Comparison of ENCODE assay signal across 8 mouse cellular contexts in genomic region chr17:31512593-31512992, GRCm38 (mm10). TPM values are rescaled to one million over a fixed set of nuclear protein-coding genes. Genes with fewer than 3 reads are reported as not detected.
DNase-seq lines count a peak whose midpoint lies in the region; ATAC-seq and TF ChIP-seq lines count a peak whose summit lies in the region.

No protein-coding gene starts in this region.

- whole genome bisulfite sequencing in cerebellum, adult 2 months: 14% methylated on average over 6 of the region's 6 CpGs
- 23% methylated on average over 6 of the region's 6 CpGs for WGBS in forebrain, embryonic 13.5 days
- 15% methylated on average over 6 of the region's 6 CpGs for WGBS in liver, embryonic 15.5 days (ENCODE audit: insufficient replicate concordance)

- no peak for DNase-seq in cerebellum, adult 2 months
- no peak for DNase-seq in cerebellum, postnatal 14 days
- DNase-seq in 3T3-L1 (ENCODE audit: low read depth, low spot score): peak; percentile 33
- DNase-seq in adrenal gland, adult 8-10 months: no peak
- no peak for DNase-seq in urinary bladder, postnatal 25 days (ENCODE audit: low spot score)
- no peak for DNase-seq in spleen, postnatal 10 days (ENCODE audit: low spot score in 2 of 2)

- TF ChIP-seq POLR2A in cerebellum, adult 2 months (IDR thresholded peaks at IDR 0.05; ENCODE audit: borderline replicate concordance, insufficient read depth, low read length): no peak

- H3K27ac ChIP-seq in cerebellum, adult 2 months (ENCODE audit: insufficient read depth, low read length): peak overlapping the region; percentile 39; the same call in 1 of the 2 replicates
- H3K27ac ChIP-seq in forebrain, embryonic 13.5 days: peak overlapping the region; percentile 78
- peak overlapping the region; percentile 48; the same call in 1 of the 2 replicates for H3K27ac ChIP-seq in liver, embryonic 15.5 days (replicated peaks)

- H3K9me3 ChIP-seq in forebrain, embryonic 13.5 days (replicated peaks): no peaks in the 10 kb centered on the region
- H3K9me3 ChIP-seq in liver, embryonic 15.5 days (replicated peaks): no peaks in the 10 kb centered on the region

- no peaks in the 10 kb centered on the region for H3K4me1 ChIP-seq in cerebellum, adult 2 months (ENCODE audit: control insufficient read depth, insufficient read depth, low read length)
- H3K4me1 ChIP-seq in forebrain, embryonic 13.5 days: peaks cover 10% of the 10 kb centered on the region
- H3K4me1 ChIP-seq in liver, embryonic 15.5 days (replicated peaks): peaks cover 27% of the 10 kb centered on the region

- peaks cover 24% of the 10 kb centered on the region for H3K36me3 ChIP-seq in forebrain, embryonic 13.5 days (ENCODE audit: poor library complexity, severe bottlenecking)
- peaks cover 28% of the 10 kb centered on the region for H3K36me3 ChIP-seq in liver, embryonic 15.5 days (replicated peaks)

- no peak for TF ChIP-seq CTCF in cerebellum, adult 2 months (IDR thresholded peaks at IDR 0.05; ENCODE audit: borderline replicate concordance, insufficient read depth, low read depth, low read length)

- peak overlapping the region; percentile 86 for H3K4me2 ChIP-seq in forebrain, embryonic 13.5 days
- peak overlapping the region; percentile 98 for H3K4me2 ChIP-seq in liver, embryonic 15.5 days

- H3K9ac ChIP-seq in forebrain, embryonic 13.5 days: peak overlapping the region; percentile 79
- H3K9ac ChIP-seq in liver, embryonic 15.5 days: peak overlapping the region; percentile 35; the same call in 1 of the 2 replicates

- H3K27me3 ChIP-seq in cerebellum, adult 2 months (ENCODE audit: control insufficient read depth, insufficient read depth, low read length): no peaks in the 10 kb centered on the region
- H3K27me3 ChIP-seq in forebrain, embryonic 13.5 days: no peaks in the 10 kb centered on the region
- H3K27me3 ChIP-seq in liver, embryonic 15.5 days: peaks cover 11% of the 10 kb centered on the region; the same call in 1 of the 2 replicates

- ATAC-seq in forebrain, embryonic 13.5 days: peak; percentile 22; the same call in 1 of the 2 replicates
- ATAC-seq in liver, embryonic 15.5 days (ENCODE audit: insufficient read depth): peak; percentile 29

- H3K4me3 ChIP-seq in cerebellum, adult 2 months (replicated peaks; ENCODE audit: insufficient read depth, low read depth, low read length): peak overlapping the region; percentile 48
- H3K4me3 ChIP-seq in forebrain, embryonic 13.5 days: peak overlapping the region; percentile 81
- H3K4me3 ChIP-seq in liver, embryonic 15.5 days (replicated peaks): peak overlapping the region; percentile 80

RNA-seq across cellular contexts. Expression of gene Wdr4, which starts 7.2 kb away (rescaled TPM):
- polyA plus RNA-seq in cerebellum, adult 2 months (2012; rRNA removed): 25.1 and 25.4 TPM in 2 replicates
- 37.9 and 43.6 TPM in 2 replicates for polyA plus RNA-seq in forebrain, embryonic 13.5 days (2015; fragmentation: Nextera tagmentation; extraction: Ambion mirVana)
- polyA plus RNA-seq in liver, embryonic 15.5 days (2015; fragmentation: Nextera tagmentation; extraction: Ambion mirVana): 21.4 and 23.8 TPM in 2 replicates
- 10 to 100 TPM; 21.5 to 30.9 (median 26.1) TPM for total RNA-seq in adrenal gland, adult 8-10 months (2022)

RNA-seq across cellular contexts. Expression of gene Ndufv3, which starts 7.3 kb away (rescaled TPM):
- 421 and 446 TPM in 2 replicates for polyA plus RNA-seq in cerebellum, adult 2 months (2012; rRNA removed)
- polyA plus RNA-seq in forebrain, embryonic 13.5 days (2015; fragmentation: Nextera tagmentation; extraction: Ambion mirVana): 340 and 354 TPM in 2 replicates
- 160 TPM in 2 replicates for polyA plus RNA-seq in liver, embryonic 15.5 days (2015; fragmentation: Nextera tagmentation; extraction: Ambion mirVana)
- 100 to 1,000 TPM; 254 to 452 (median 371) TPM for total RNA-seq in adrenal gland, adult 8-10 months (2022)

RNA-seq across cellular contexts. Expression of gene Pknox1, which starts 51.9 kb away (rescaled TPM):
- 23.2 TPM in 2 replicates for polyA plus RNA-seq in cerebellum, adult 2 months (2012; rRNA removed)
- 29.6 and 30.5 TPM in 2 replicates for polyA plus RNA-seq in forebrain, embryonic 13.5 days (2015; fragmentation: Nextera tagmentation; extraction: Ambion mirVana)
- polyA plus RNA-seq in liver, embryonic 15.5 days (2015; fragmentation: Nextera tagmentation; extraction: Ambion mirVana): 9.8 and 10.1 TPM in 2 replicates
- total RNA-seq in adrenal gland, adult 8-10 months (2022): 10 to 100 TPM; 20.6 to 28.1 (median 24.2) TPM
